Mouse (Mus musculus): ENCODE measurements around the gene Gm10600. TPM values are rescaled to one million over a fixed set of nuclear protein-coding genes. Genes with fewer than 3 reads are reported as not detected.
"Not testable (repeated sequence)": the region's sequence is repeated elsewhere in the genome, so short reads cannot be mapped to it uniquely, and the experiment has no call there.

Gene Gm10600
- not detected in 3 replicates for total RNA-seq (2017)

DNA sequence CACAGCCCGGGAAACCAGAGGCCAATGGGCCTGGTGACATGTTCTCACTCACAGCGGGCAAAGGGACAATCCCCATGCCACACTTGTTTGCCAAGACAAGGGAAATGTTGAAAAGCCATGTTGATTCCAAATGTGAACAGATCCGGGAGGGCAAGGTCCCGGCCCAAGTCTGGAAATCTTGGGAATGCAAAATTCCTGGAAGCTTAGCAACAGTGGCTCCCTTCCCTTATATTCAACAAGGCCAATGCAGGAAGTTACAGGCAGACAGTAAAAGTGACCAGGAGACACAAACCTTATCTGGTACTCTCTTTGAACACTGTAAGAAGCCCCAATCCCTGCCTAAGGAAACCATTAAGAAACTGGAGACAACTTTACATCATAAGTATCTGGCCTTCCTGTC, at the start of gene Gm10600:
Gene Gm10600, plus strand, starts transcription at position 301 of the 400 bp plus-strand sequence.
- not testable (repeated sequence) for ATAC-seq (replicated peaks; ENCODE audit: insufficient number of reproducible peaks, low FRiP score, low TSS enrichment, poor library complexity, severe bottlenecking)

- ATAC-seq (replicated peaks; ENCODE audit: insufficient number of reproducible peaks, low FRiP score, low TSS enrichment, poor library complexity, severe bottlenecking): not testable (repeated sequence)
Observed at GRCm38 (mm10) chr4:42255467-42255866, 15.0 kb downstream of the Gm10600 start, which contains the start of gene Ccl21b. Gene Ccl21b (plus strand): TSS chr4:42255767.

Other genes with a start within 250 kb of the Gm10600 start
- gene Gm21093, start 205.9 kb upstream of the Gm10600 start, total RNA-seq (2017): not detected in 3 replicates
- not detected in 3 replicates for gene Gm3893, start 149.4 kb upstream of the Gm10600 start, total RNA-seq (2017)
- gene Gm13304, start 125.8 kb upstream of the Gm10600 start, total RNA-seq (2017): not detected in 3 replicates
- gene Gm13306, start 87.2 kb upstream of the Gm10600 start, total RNA-seq (2017): not detected in 3 replicates
- 0.32 TPM in 1 of 3 replicates, not detected in the others for gene Gm13305, start 72.0 kb upstream of the Gm10600 start, total RNA-seq (2017)
- not detected in 3 replicates for gene Ccl21b, start 15.1 kb downstream of the Gm10600 start, total RNA-seq (2017)
- gene Gm21953, start 53.6 kb downstream of the Gm10600 start, total RNA-seq (2017): not detected in 3 replicates
- gene Fam205a3, start 77.7 kb downstream of the Gm10600 start, total RNA-seq (2017): not detected in 3 replicates
- not detected in 3 replicates for gene Gm21586, start 198.7 kb downstream of the Gm10600 start, total RNA-seq (2017)
- not detected in 3 replicates for gene Gm2163, start 226.1 kb downstream of the Gm10600 start, total RNA-seq (2017)